Mouse (Mus musculus) layer of hippocampus, adult 9-10 months (tissue): ENCODE results near the gene Arhgef3.
"Not testable (repeated sequence)": the region's sequence is repeated elsewhere in the genome, so short reads cannot be mapped to it uniquely, and the experiment has no call there.

Experiments used
- DNase-seq: peaks from one replicate; pipeline ENCODE4 v3.0.0; 2022; ENCODE audit warnings: low spot score

Gene Arhgef3

GRCm38 (mm10) chr14:27231506-27231905 is 116.8 kb downstream of the Arhgef3 start:
- DNase-seq = no peak

- no peak for DNase-seq
These were observed 117.5 kb downstream of the Arhgef3 start for GRCm38 (mm10) chr14:27231974-27232780.

GRCm38 (mm10) chr14:27233056-27233455 is 118.4 kb downstream of the Arhgef3 start:
- DNase-seq = no peak

- DNase-seq = no peak
These were observed 119.0 kb downstream of the Arhgef3 start for GRCm38 (mm10) chr14:27233656-27234055.

GRCm38 (mm10) chr14:27234270-27234840 is 119.7 kb downstream of the Arhgef3 start:
- no peak for DNase-seq

- DNase-seq = no peak
These were observed 121.3 kb downstream of the Arhgef3 start for GRCm38 (mm10) chr14:27235897-27236553.

- DNase-seq = no peak
These were observed 123.0 kb downstream of the Arhgef3 start for GRCm38 (mm10) chr14:27237522-27238187.

GRCm38 (mm10) chr14:27238600-27239118 is 124.0 kb downstream of the Arhgef3 start:
- DNase-seq = no peak

- DNase-seq = no peak
These were observed 124.9 kb downstream of the Arhgef3 start for GRCm38 (mm10) chr14:27239551-27240091.

- no peak for DNase-seq
These were observed 127.6 kb downstream of the Arhgef3 start for GRCm38 (mm10) chr14:27242253-27242652.

GRCm38 (mm10) chr14:27242769-27243168 is 128.1 kb downstream of the Arhgef3 start:
- no peak for DNase-seq

GRCm38 (mm10) chr14:27243585-27243984 is 128.9 kb downstream of the Arhgef3 start:
- no peak for DNase-seq

GRCm38 (mm10) chr14:27244898-27245297 is 130.2 kb downstream of the Arhgef3 start:
- no peak for DNase-seq

GRCm38 (mm10) chr14:27246424-27246823 is 131.7 kb downstream of the Arhgef3 start:
- no peak for DNase-seq

GRCm38 (mm10) chr14:27246948-27247347 is 132.2 kb downstream of the Arhgef3 start:
- DNase-seq = not testable (repeated sequence)

GRCm38 (mm10) chr14:27249121-27249520 is 134.4 kb downstream of the Arhgef3 start:
- DNase-seq = no peak

GRCm38 (mm10) chr14:27250281-27250789 is 135.6 kb downstream of the Arhgef3 start:
- DNase-seq = no peak

- no peak for DNase-seq
These were observed 138.7 kb downstream of the Arhgef3 start for GRCm38 (mm10) chr14:27253391-27253790.

- DNase-seq = no peak
These were observed 147.7 kb downstream of the Arhgef3 start for GRCm38 (mm10) chr14:27262349-27262748.

GRCm38 (mm10) chr14:27266601-27267000 is 151.9 kb downstream of the Arhgef3 start:
- DNase-seq = no peak

- DNase-seq = no peak
These were observed 153.4 kb downstream of the Arhgef3 start for GRCm38 (mm10) chr14:27268137-27268536.
